In genomic region chr3:143609673-143610072, GRCm38 (mm10) we compare ENCODE assay signal across 29 mouse cellular contexts.
DNase-seq lines count a peak whose midpoint lies in the region; ATAC-seq and TF ChIP-seq lines count a peak whose summit lies in the region.
"Had no signal": no experiment of that assay in that cellular context is flagged by ENCODE, and none has a peak within 500 bp of the region (broad histone marks: within the 10 kb centered on the region; RNA-seq: fewer than 3 reads in every experiment).

No protein-coding gene starts in this region.

- TF ChIP-seq CTCF in kidney, postnatal 0 days (IDR thresholded peaks at IDR 0.05; ENCODE audit: low read depth): no peak
- no peak for TF ChIP-seq CTCF in lung, embryonic 14.5 days (IDR thresholded peaks at IDR 0.05; ENCODE audit: low read depth)

- no peak overlapping the region for H3K4me2 ChIP-seq in kidney, postnatal 0 days (ENCODE audit: low read length)
- no peak overlapping the region for H3K4me2 ChIP-seq in lung, embryonic 14.5 days
- no peak overlapping the region for H3K4me2 ChIP-seq in embryonic facial prominence, embryonic 11.5 days (ENCODE audit: low read depth, low read length)
- H3K4me2 ChIP-seq: heart, embryonic 11.5 days; hindbrain, embryonic 13.5 days; limb, embryonic 12.5 days; liver, embryonic 12.5 days; midbrain, embryonic 12.5 days; neural tube, embryonic 12.5 days had no signal

- H3K9me3 ChIP-seq in kidney, postnatal 0 days (replicated peaks; ENCODE audit: low read length): no peaks in the 10 kb centered on the region
- no peaks in the 10 kb centered on the region for H3K9me3 ChIP-seq in lung, embryonic 14.5 days (ENCODE audit: low read depth, low read length)
- H3K9me3 ChIP-seq in embryonic facial prominence, embryonic 11.5 days (replicated peaks; ENCODE audit: control insufficient read depth, low read length): no peaks in the 10 kb centered on the region
- H3K9me3 ChIP-seq: hindbrain, embryonic 13.5 days; limb, embryonic 12.5 days; liver, embryonic 12.5 days; midbrain, embryonic 12.5 days; neural tube, embryonic 12.5 days had no signal

- ATAC-seq in kidney, postnatal 0 days (replicated peaks; ENCODE audit: low FRiP score, low read depth): no peak
- peak; percentile 41; the same call in 1 of the 2 replicates for ATAC-seq in lung, embryonic 14.5 days (ENCODE audit: insufficient read depth)
- no peak for ATAC-seq in embryonic facial prominence, embryonic 11.5 days (replicated peaks; ENCODE audit: insufficient number of reproducible peaks, low FRiP score, low TSS enrichment, low read depth)
- ATAC-seq: forebrain, embryonic 14.5 days; intestine, postnatal 0 days; liver, embryonic 12.5 days; liver, postnatal 0 days had no signal

- H3K27ac ChIP-seq in kidney, postnatal 0 days: no peak overlapping the region
- H3K27ac ChIP-seq in lung, embryonic 14.5 days (ENCODE audit: low read depth): no peak overlapping the region
- H3K27ac ChIP-seq in embryonic facial prominence, embryonic 11.5 days (replicated peaks; ENCODE audit: low read depth, low read length): no peak overlapping the region
- H3K27ac ChIP-seq: hindbrain, embryonic 13.5 days; limb, embryonic 12.5 days; liver, embryonic 12.5 days; midbrain, embryonic 12.5 days; neural tube, embryonic 12.5 days had no signal

- H3K4me1 ChIP-seq in kidney, postnatal 0 days (replicated peaks; ENCODE audit: insufficient read depth, low read length): no peaks in the 10 kb centered on the region
- 0 out of 2 replicates have a peak, but pooled peaks cover 7% of the 10 kb centered on the region for H3K4me1 ChIP-seq in lung, embryonic 14.5 days (ENCODE audit: insufficient read depth)
- H3K4me1 ChIP-seq in embryonic facial prominence, embryonic 11.5 days (ENCODE audit: control insufficient read depth, insufficient read depth, low read length): no peaks in the 10 kb centered on the region
- H3K4me1 ChIP-seq: liver, embryonic 12.5 days; megakaryocyte, embryonic 14.5 days; midbrain, embryonic 12.5 days had no signal

- no peaks in the 10 kb centered on the region for H3K36me3 ChIP-seq in kidney, postnatal 0 days (ENCODE audit: insufficient read depth, low read length)
- no peaks in the 10 kb centered on the region for H3K36me3 ChIP-seq in lung, embryonic 14.5 days (ENCODE audit: insufficient read depth)
- no peaks in the 10 kb centered on the region for H3K36me3 ChIP-seq in embryonic facial prominence, embryonic 11.5 days (replicated peaks; ENCODE audit: control insufficient read depth, insufficient read depth, low read depth, low read length)
- H3K36me3 ChIP-seq: hindbrain, embryonic 13.5 days; limb, embryonic 12.5 days; liver, embryonic 12.5 days; midbrain, embryonic 12.5 days; neural tube, embryonic 12.5 days had no signal

- no peak overlapping the region for H3K4me3 ChIP-seq in kidney, postnatal 0 days (replicated peaks; ENCODE audit: low read depth, low read length)
- no peak overlapping the region for H3K4me3 ChIP-seq in lung, embryonic 14.5 days (ENCODE audit: low read depth, low read length)
- no peak overlapping the region for H3K4me3 ChIP-seq in embryonic facial prominence, embryonic 11.5 days (ENCODE audit: low read depth, low read length)
- H3K4me3 ChIP-seq: hindbrain, embryonic 13.5 days; limb, embryonic 12.5 days; liver, embryonic 12.5 days; megakaryocyte, embryonic 14.5 days; midbrain, embryonic 12.5 days; myocyte; neural tube, embryonic 12.5 days had no signal

- WGBS in kidney, postnatal 0 days: 37% methylated on average over 2 of the region's 2 CpGs
- WGBS in lung, embryonic 14.5 days: 37% methylated on average over 2 of the region's 2 CpGs
- 37% methylated on average over 2 of the region's 2 CpGs for WGBS in embryonic facial prominence, embryonic 11.5 days

- intact Hi-C loops in gastrocnemius, postnatal 14 days (cut with DNase I; ENCODE audit: low total_unique reads): no loop called here

- DNase-seq in kidney, postnatal 0 days (ENCODE audit: low spot score): peak; percentile 58
- DNase-seq in kidney, adult 9 months: no peak
- DNase-seq in lung, embryonic 14.5 days: peak; percentile 59
- no peak for DNase-seq in lung, postnatal 4 days
- peak; percentile 3 for DNase-seq in NIH3T3 (ENCODE audit: low read depth)
- DNase-seq in embryonic facial prominence, embryonic 11.5 days (ENCODE audit: low spot score): peak; percentile 76
- no peak for DNase-seq in yolk sac, embryonic 10.5 days (ENCODE audit: low spot score)
- DNase-seq in gastrocnemius, postnatal 14 days: no peak
- DNase-seq: adrenal gland, adult 8-10 months; cerebellum, adult 2 months; cerebellum, postnatal 14 days; gastrocnemius, postnatal 25 days; heart, adult 11 months; heart, postnatal 4 days; liver, postnatal 0 days; lung, postnatal 36 days; thymus, adult 2 months; thymus, postnatal 36 days had no signal

- no peak overlapping the region for H3K9ac ChIP-seq in kidney, postnatal 0 days (ENCODE audit: low read depth, low read length)
- no peak overlapping the region for H3K9ac ChIP-seq in lung, embryonic 14.5 days
- H3K9ac ChIP-seq in embryonic facial prominence, embryonic 11.5 days (replicated peaks; ENCODE audit: low read length): no peak overlapping the region
- H3K9ac ChIP-seq: hindbrain, embryonic 13.5 days; limb, embryonic 12.5 days; liver, embryonic 12.5 days; liver, postnatal 0 days; midbrain, embryonic 12.5 days; neural tube, embryonic 12.5 days had no signal

- no peaks in the 10 kb centered on the region for H3K27me3 ChIP-seq in kidney, postnatal 0 days (ENCODE audit: insufficient read depth, low read length)
- no peaks in the 10 kb centered on the region for H3K27me3 ChIP-seq in lung, embryonic 14.5 days (ENCODE audit: insufficient read depth, low read length)
- H3K27me3 ChIP-seq in embryonic facial prominence, embryonic 11.5 days (ENCODE audit: control insufficient read depth, insufficient read depth, low read length): no peaks in the 10 kb centered on the region
- H3K27me3 ChIP-seq: CH12.LX; hindbrain, embryonic 13.5 days; limb, embryonic 12.5 days; liver, embryonic 12.5 days; megakaryocyte, embryonic 14.5 days; midbrain, embryonic 12.5 days; neural tube, embryonic 12.5 days had no signal

Comparison
In these comparisons a context has a peak if more than half of its experiments do, and no peak if none do; other contexts are left out.
1. DNase-seq: peak in kidney, postnatal 0 days (single experiment), lung, embryonic 14.5 days (single experiment), NIH3T3 (single experiment) and embryonic facial prominence, embryonic 11.5 days (single experiment); none in kidney, adult 9 months (single experiment), lung, postnatal 4 days (0 of 2), yolk sac, embryonic 10.5 days (single experiment) and gastrocnemius, postnatal 14 days (single experiment).